Mouse (Mus musculus) liver, embryonic 14.5 days (tissue): Measurements from ENCODE around the gene H2al1c.

Source experiments
- CTCF ChIP-seq: IDR thresholded peaks from 2 replicates; pipeline ENCODE4 v1.5.1; 2016; ENCODE audit warnings: antibody characterized with exemption, low read depth, control low read depth
- EP300 ChIP-seq: IDR thresholded peaks from 2 replicates; pipeline ENCODE4 v1.6.1; 2016; ENCODE audit warnings: antibody characterized with exemption, low read depth

DNA sequence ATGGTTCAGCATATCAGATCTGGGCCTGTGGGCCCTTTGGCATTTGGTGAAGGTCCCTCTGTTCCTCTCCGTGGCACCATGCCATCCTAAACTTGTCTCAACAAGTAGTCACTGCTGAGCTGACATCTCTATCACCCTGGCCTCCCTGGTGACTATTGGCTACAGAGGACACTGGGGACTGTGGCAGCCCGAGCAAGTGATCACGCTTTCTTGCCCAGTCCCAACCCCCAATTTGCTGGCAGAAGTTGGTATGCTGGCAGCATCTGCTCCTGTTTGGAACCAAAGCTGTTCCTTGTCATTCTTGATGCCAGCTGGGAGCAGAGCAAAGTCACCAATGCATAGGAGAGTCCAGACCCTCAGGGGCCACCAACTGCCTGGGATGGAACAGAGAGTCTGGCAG, 36.4 kb upstream of the H2al1c start:
- TF ChIP-seq EP300, result no peak
- no peak for TF ChIP-seq CTCF
